Mouse (Mus musculus) olfactory bulb, adult 2 months (tissue): ENCODE data around the gene Cbln1.

Experiments
- CTCF ChIP-seq: fragments of 200-500 bp; IDR thresholded peaks from 2 replicates; pipeline ENCODE4 v1.5.1; 2012; ENCODE audit warnings: low read depth, mild to moderate bottlenecking, low read length, moderate library complexity; ENCODE audit not compliant: insufficient read depth
- POLR2A ChIP-seq: fragments of 200-500 bp; IDR thresholded peaks from 2 replicates; pipeline ENCODE4 v1.6.1; 2012; ENCODE audit warnings: mild to moderate bottlenecking, low read depth, low read length, moderate library complexity; ENCODE audit not compliant: insufficient read depth

DNA sequence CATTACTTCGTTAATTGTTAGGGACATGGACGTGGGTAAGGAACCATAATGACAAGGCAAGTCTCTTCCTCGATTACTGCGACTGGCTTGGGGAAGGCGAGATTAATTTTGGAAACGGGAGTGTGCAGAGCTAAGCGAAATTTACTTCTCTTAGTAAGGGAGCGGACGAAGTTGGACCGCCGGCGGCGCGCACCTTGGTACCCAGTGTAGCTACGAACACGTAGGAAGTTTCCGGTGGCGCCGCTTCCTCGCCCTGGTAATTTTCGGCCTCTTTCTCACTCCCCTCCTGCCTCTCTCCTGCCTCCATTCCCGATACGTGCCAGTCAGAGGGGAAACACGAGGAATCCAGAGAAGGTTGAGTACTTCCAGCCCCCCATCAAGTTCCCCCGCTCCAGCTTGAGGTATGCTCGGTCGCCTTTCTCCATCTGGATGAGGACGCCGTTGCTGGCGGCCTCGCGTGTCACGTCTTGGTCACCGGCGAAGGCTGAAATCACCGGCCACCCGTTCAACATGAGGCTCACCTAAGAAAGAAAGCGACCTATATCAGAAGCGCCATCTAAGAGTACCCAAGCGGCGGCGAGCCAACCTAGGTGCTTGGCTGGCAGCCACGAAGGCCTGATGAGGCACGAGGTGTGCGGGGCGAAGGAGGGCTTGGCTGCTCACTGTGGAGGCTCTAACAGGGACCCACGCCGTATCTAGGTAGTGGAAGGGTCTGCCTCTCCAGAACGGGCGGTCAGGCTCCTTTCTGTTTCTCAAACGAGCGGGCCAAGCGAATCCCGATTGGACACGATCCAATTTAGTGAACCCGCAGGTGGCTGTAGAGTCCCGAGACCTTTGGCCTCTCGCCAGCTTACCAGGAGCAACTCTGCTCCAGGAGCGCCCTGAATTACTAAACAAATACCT is 2.2 kb downstream of the Cbln1 start:
- TF ChIP-seq CTCF = no peak
- no peak for TF ChIP-seq POLR2A
